Mouse (Mus musculus) CH12.LX (cell line): ENCODE measurements around the gene 1700013G24Rik. TPM values are rescaled to one million over a fixed set of nuclear protein-coding genes. Genes with fewer than 3 reads are reported as not detected.

ENCODE experiments used
- DNase-seq: peaks from one replicate; pipeline ENCODE4 v3.0.0-alpha.2; 2013; ENCODE audit errors: extremely low read depth
- H3K27ac ChIP-seq: 2 replicates; pipeline ENCODE4 v1.5.1; 2012; ENCODE audit warnings: low read depth, mild to moderate bottlenecking, control low read depth, moderate library complexity; ENCODE audit not compliant: insufficient read depth
- H3K27me3 ChIP-seq: replicated peaks from 2 replicates; pipeline ENCODE3; 2012; ENCODE audit warnings: inconsistent platforms
- H3K36me3 ChIP-seq, 2 experiments: replicated peaks in 1 of 2; 2 replicates each; pipeline versions ENCODE3 to v1.6.1; 2012; ENCODE audit warnings: inconsistent platforms in 1 of 2, low read length in 1 of 2, mild to moderate bottlenecking in 1 of 2, mixed read lengths in 1 of 2, moderate library complexity in 1 of 2; ENCODE audit not compliant: control insufficient read depth in 1 of 2, insufficient read depth in 1 of 2
- H3K4me1 ChIP-seq, 2 experiments: 2 replicates each; pipeline ENCODE4 v1.6.1; 2012; ENCODE audit warnings: inconsistent platforms in 1 of 2, moderate library complexity in 1 of 2; ENCODE audit not compliant: insufficient read depth in 2 of 2, control insufficient read depth in 1 of 2
- H3K4me2 ChIP-seq: 2 replicates; pipeline ENCODE4 v1.6.1; 2012; ENCODE audit warnings: low read depth, mild to moderate bottlenecking, control low read depth; ENCODE audit not compliant: poor library complexity, insufficient read depth, severe bottlenecking
- H3K4me3 ChIP-seq, 3 experiments: fragments of 150-350 bp in 1 of 3; sonication (generic) in 1 of 3; replicated peaks in 1 of 3; 2 replicates each; pipeline versions ENCODE3 to v1.5.1; 2011 to 2012; ENCODE audit warnings: low read depth in 2 of 3, low read length in 2 of 3, mild to moderate bottlenecking in 2 of 3, moderate library complexity in 2 of 3, control low read depth in 1 of 3, improper control_type of control experiment in 1 of 3, inconsistent platforms in 1 of 3, mixed read lengths in 1 of 3; ENCODE audit not compliant: poor library complexity in 1 of 3
- H3K79me2 ChIP-seq: replicated peaks from 2 replicates; pipeline ENCODE4 v1.6.1; 2012; ENCODE audit warnings: mild to moderate bottlenecking, moderate library complexity; ENCODE audit not compliant: control insufficient read depth, poor library complexity, insufficient read depth, severe bottlenecking; ENCODE audit errors: extremely low read depth
- H3K9ac ChIP-seq: 2 replicates; pipeline ENCODE4 v1.6.1; 2012; ENCODE audit warnings: low read depth, mild to moderate bottlenecking, control low read depth, moderate library complexity; ENCODE audit not compliant: insufficient read depth
- H3K9me3 ChIP-seq: replicated peaks from 2 replicates; pipeline ENCODE3; 2012; ENCODE audit warnings: low read length, inconsistent platforms, mixed read lengths
- BHLHE40 ChIP-seq: IDR thresholded peaks from 2 replicates; pipeline ENCODE4 v1.6.1; 2011; ENCODE audit warnings: mild to moderate bottlenecking, low read depth, low read length, improper control_type of control experiment
- CHD1 ChIP-seq: IDR thresholded peaks from 2 replicates; pipeline ENCODE4 v1.6.1; 2012; ENCODE audit warnings: low read depth, low read length, improper control_type of control experiment, inconsistent platforms
- CHD2 ChIP-seq: IDR thresholded peaks from 2 replicates; pipeline ENCODE4 v1.6.1; 2011; ENCODE audit warnings: low read length, improper control_type of control experiment
- CTCF ChIP-seq, 2 experiments: IDR thresholded peaks in 1 of 2; conservative IDR thresholded peaks in 1 of 2; 2 replicates each; pipeline ENCODE4 v1.5.1; 2011 to 2012; ENCODE audit warnings: low read depth in 2 of 2, low read length in 2 of 2, improper control_type of control experiment in 1 of 2, inconsistent platforms in 1 of 2, mild to moderate bottlenecking in 1 of 2, moderate library complexity in 1 of 2
- E2F4 ChIP-seq: IDR thresholded peaks from 2 replicates; pipeline ENCODE4 v1.6.1; 2011; ENCODE audit warnings: low read depth, low read length, improper control_type of control experiment; ENCODE audit not compliant: insufficient replicate concordance
- IRF4 ChIP-seq: IDR thresholded peaks from 2 replicates; pipeline ENCODE4 v1.6.1; 2014; ENCODE audit warnings: low read depth, mild to moderate bottlenecking, inconsistent platforms, low read length, improper control_type of control experiment
- JUN ChIP-seq: IDR thresholded peaks from 2 replicates; pipeline ENCODE4 v1.6.1; 2011; ENCODE audit warnings: low read depth, mild to moderate bottlenecking, low read length, improper control_type of control experiment, moderate library complexity; ENCODE audit not compliant: insufficient read depth
- MAFK ChIP-seq: IDR thresholded peaks from 2 replicates; pipeline ENCODE4 v1.6.1; 2011; ENCODE audit warnings: low read length, improper control_type of control experiment; ENCODE audit not compliant: insufficient replicate concordance
- MAX ChIP-seq: IDR thresholded peaks from 2 replicates; pipeline ENCODE4 v1.6.1; 2011; ENCODE audit warnings: low read length, improper control_type of control experiment
- MEF2A ChIP-seq: IDR thresholded peaks from 2 replicates; pipeline ENCODE4 v1.6.1; 2014; ENCODE audit warnings: low read depth, mild to moderate bottlenecking, inconsistent platforms, low read length, improper control_type of control experiment, borderline replicate concordance
- MYC ChIP-seq: IDR thresholded peaks from 2 replicates; pipeline ENCODE4 v1.6.1; 2011; ENCODE audit warnings: low read depth, mild to moderate bottlenecking, improper control_type of control experiment, low read length
- NELFE ChIP-seq: IDR thresholded peaks from 2 replicates; pipeline ENCODE4 v1.6.1; 2011; ENCODE audit warnings: low read depth, low read length, improper control_type of control experiment
- PAX5 ChIP-seq: IDR thresholded peaks from 2 replicates; pipeline ENCODE4 v1.6.1; 2012; ENCODE audit warnings: low read length, inconsistent platforms, mixed read lengths
- RAD21 ChIP-seq: IDR thresholded peaks from 2 replicates; pipeline ENCODE4 v1.6.1; 2011; ENCODE audit warnings: low read depth, mild to moderate bottlenecking, low read length, improper control_type of control experiment, moderate library complexity
- RCOR1 ChIP-seq: conservative IDR thresholded peaks from 2 replicates; pipeline ENCODE4 v1.6.1; 2012; ENCODE audit warnings: low read depth, mild to moderate bottlenecking, inconsistent platforms, low read length, improper control_type of control experiment
- SMC3 ChIP-seq: IDR thresholded peaks from 2 replicates; pipeline ENCODE4 v1.6.1; 2011; ENCODE audit warnings: low read depth, low read length, improper control_type of control experiment
- TCF12 ChIP-seq: IDR thresholded peaks from 2 replicates; pipeline ENCODE4 v1.6.1; 2014; ENCODE audit warnings: low read depth, mild to moderate bottlenecking, inconsistent platforms, low read length, improper control_type of control experiment
- UBTF ChIP-seq: IDR thresholded peaks from 2 replicates; pipeline ENCODE4 v1.6.1; 2012; ENCODE audit warnings: low read depth, mild to moderate bottlenecking, inconsistent platforms, low read length, improper control_type of control experiment, moderate library complexity
- USF1 ChIP-seq: IDR thresholded peaks from 2 replicates; pipeline ENCODE4 v1.6.1; 2014; ENCODE audit warnings: low read depth, mild to moderate bottlenecking, inconsistent platforms, low read length, improper control_type of control experiment
- USF2 ChIP-seq: conservative IDR thresholded peaks from 2 replicates; pipeline ENCODE4 v1.6.1; 2011; ENCODE audit warnings: low read depth, low read length, improper control_type of control experiment
- ZC3H11A ChIP-seq: IDR thresholded peaks from 2 replicates; pipeline ENCODE4 v1.6.1; 2012; ENCODE audit warnings: low read depth, mild to moderate bottlenecking, inconsistent platforms, low read length, improper control_type of control experiment
- ZKSCAN1 ChIP-seq: IDR thresholded peaks from 2 replicates; pipeline ENCODE4 v1.6.1; 2012; ENCODE audit warnings: low read depth, inconsistent platforms, low read length, improper control_type of control experiment, borderline replicate concordance
- ZMIZ1 ChIP-seq: IDR thresholded peaks from 2 replicates; pipeline ENCODE4 v1.6.1; 2012; ENCODE audit warnings: low read depth, mild to moderate bottlenecking, inconsistent platforms, low read length, improper control_type of control experiment
- ZNF384 ChIP-seq: IDR thresholded peaks from 2 replicates; pipeline ENCODE4 v1.6.1; 2012; ENCODE audit warnings: low read depth, low read length, improper control_type of control experiment, inconsistent platforms
- dilution Hi-C: fragments of 300-500 bp; cut with MboI; formaldehyde crosslinking; loops from 2 replicates; pipeline ENCODE4 v1.14.3; 2020; ENCODE audit warnings: low sequenced_read_pairs; ENCODE audit not compliant: extremely low pct_unique_long_range_greater_than_20kb, extremely low pct_ligation_motif_present
- in situ Hi-C: fragments of 300-500 bp; cut with MboI; formaldehyde crosslinking; loops from 3 replicates; pipeline ENCODE4 v1.14.3; 2019; ENCODE audit warnings: low sequenced_read_pairs, low pct_ligation_motif_present, low pct_unique_long_range_greater_than_20kb, mixed read lengths
- polyA plus RNA-seq: library from polyadenylated mRNA; unstranded; fragments of >175 nt; gene quantifications from 2 replicates; pipeline ENCODE4 v1.2.1, GENCODE M21; 2012; ENCODE audit warnings: low read depth; ENCODE audit not compliant: insufficient read length
- total RNA-seq, 2 experiments: library from RNA; depleted of rRNA; stranded (reverse); fragments of 300-350 nt in 1 of 2; fragments of >200 nt in 1 of 2; gene quantifications; 2 replicates each; pipeline ENCODE4 v1.2.3; 2012 to 2014

Gene 1700013G24Rik
- total and polyA plus RNA-seq, 3 experiments = not detected

DNA sequence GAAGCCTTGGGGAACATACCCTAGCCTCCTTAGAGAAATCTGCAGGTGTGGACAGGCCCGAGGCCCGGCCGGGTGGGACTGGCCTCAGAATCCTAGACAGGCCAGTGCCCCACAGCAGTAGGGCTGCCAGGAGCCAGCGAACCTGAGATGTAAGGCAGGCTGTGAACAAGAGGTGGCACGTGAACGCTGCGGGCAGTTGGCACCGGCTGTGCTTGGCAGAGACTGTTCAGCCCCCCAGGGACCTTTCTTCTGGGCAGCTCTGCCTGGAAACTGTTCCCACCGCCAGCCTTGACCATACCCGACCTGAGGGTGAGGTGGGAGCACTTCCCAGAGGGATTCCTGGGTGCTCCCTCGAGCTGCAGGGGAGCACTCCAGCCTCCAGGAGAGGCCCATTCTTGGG is 39.5 kb downstream of the 1700013G24Rik start:
- Histone ChIP-seq H3K9ac (no peak overlapping the region), H3K4me3 (no peak overlapping the region), H3K36me3 (no peaks in the 10 kb centered on the region), H3K79me2 (no peaks in the 10 kb centered on the region), H3K27ac (no peak overlapping the region), H3K4me2 (no peak overlapping the region), H3K27me3 (no peaks in the 10 kb centered on the region), H3K9me3 (no peaks in the 10 kb centered on the region), H3K4me1 (peaks cover 47 to 86% of the 10 kb centered on the region in 2 experiments)
- dilution Hi-C loops = no loop called here
- in situ Hi-C loops = no loop called here
- DNase-seq = no peak
- TF ChIP-seq MAFK (no peak), ZMIZ1 (no peak), E2F4 (no peak), JUN (no peak), CTCF (conservative IDR thresholded peaks at IDR 0.05 in 1 of 2, IDR thresholded peaks at IDR 0.05 in 1 of 2; ENCODE audit: low read depth in 2 of 2, low read length in 2 of 2) (no peak), NELFE (no peak), UBTF (no peak), ZNF384 (no peak), ZKSCAN1 (no peak), RAD21 (no peak), BHLHE40 (no peak), RCOR1 (no peak), CHD2 (no peak), MEF2A (no peak), MAX (no peak), USF1 (no peak), CHD1 (no peak), TCF12 (no peak)

DNA sequence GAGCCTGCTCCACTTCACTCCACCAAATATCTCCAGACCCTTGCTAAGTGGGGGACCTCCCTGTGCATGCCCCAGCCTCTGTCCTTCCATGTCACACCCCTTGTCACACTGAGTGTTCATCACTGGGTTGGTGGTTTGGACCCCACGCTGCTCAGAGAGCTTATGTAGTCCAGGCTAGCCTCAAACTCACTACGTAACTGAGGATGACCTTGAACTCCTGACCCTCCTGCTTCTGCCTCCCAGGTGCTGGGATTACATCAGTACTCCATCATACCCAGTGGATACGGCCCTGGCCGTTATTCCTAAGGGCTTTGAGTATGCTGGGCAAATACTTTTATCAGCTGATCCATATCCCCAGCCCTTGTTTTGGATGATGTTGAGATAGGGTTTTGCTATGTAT is 40.1 kb downstream of the 1700013G24Rik start:
- H3K9ac ChIP-seq = no peak overlapping the region
- in situ Hi-C loops (no loop called here), dilution Hi-C loops (no loop called here)
- peaks cover 47 to 86% of the 10 kb centered on the region in 2 experiments for H3K4me1 ChIP-seq
- H3K27me3 ChIP-seq = no peaks in the 10 kb centered on the region
- no peak for DNase-seq
- no peak overlapping the region for H3K4me2 ChIP-seq
- no peak overlapping the region for H3K4me3 ChIP-seq
- no peak overlapping the region for H3K27ac ChIP-seq
- H3K79me2 ChIP-seq = no peaks in the 10 kb centered on the region
- TF ChIP-seq ZNF384 (no peak), ZC3H11A (no peak), USF2 (no peak), MYC (no peak), RAD21 (no peak), ZKSCAN1 (no peak), SMC3 (no peak), IRF4 (no peak), PAX5 (no peak)
- H3K9me3 ChIP-seq = no peaks in the 10 kb centered on the region
- no peaks in the 10 kb centered on the region for H3K36me3 ChIP-seq
